Mouse (Mus musculus): ENCODE measurements around the gene Ifnab. TPM values are rescaled to one million over a fixed set of nuclear protein-coding genes. Genes with fewer than 3 reads are reported as not detected.

The Ifnab gene
- total and polyA plus RNA-seq, 2 experiments from 2014 or later = not detected

DNA sequence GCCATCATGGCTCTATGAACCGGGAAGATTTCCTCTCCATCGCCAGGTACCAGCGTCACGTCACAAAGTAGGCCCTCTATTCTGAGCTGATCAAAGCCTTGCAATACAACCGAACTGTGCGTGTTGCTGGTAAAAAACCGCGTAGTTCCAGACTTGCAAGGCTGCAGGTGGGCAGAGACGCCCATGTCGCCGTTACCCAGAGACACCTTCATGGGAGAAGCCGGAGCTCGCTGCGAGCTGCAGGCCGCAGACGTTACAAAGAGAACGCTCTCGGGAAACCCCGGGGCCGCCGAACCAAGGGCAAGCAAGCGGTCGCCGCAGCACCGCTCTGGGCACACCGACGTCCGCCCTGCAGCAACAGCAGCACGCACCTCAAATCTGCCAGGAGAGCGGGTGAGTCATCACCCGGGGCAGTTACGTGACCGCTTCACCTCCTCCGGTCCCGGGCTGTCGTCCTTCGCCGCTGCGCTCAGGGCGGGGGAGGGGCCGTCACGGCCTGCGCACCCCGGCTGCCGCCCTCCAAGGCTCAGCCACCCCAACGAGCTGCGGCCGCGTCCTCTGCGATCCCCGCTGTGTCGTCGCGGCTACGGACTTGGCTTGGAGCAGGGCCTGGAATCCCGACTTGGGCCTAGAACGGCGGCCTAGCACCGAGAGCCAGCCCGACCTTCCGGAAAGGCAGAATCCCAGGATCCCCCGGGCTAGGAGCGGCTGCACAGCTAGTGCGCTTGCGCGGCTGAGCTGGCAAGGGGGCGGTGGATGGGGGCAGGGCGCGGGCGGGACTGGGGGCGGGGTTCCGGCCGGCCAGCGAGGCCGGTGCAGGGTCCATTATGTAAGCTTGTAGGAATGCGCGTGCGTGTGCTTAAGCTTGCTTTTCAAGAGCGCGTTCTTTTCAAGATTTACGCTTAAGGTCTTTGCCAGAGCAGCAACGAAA lies 30.9 kb upstream of the Ifnab start, which contains the start of the genes Gm26566 and Klhl9:
TSS of gene Gm26566 (plus strand) at position 15 of the 931 bp plus-strand sequence.
TSS of gene Klhl9 (minus strand) at position 675 of the 931 bp plus-strand sequence.
- DNase-seq = peak; percentile 96
- H3K4me3 ChIP-seq (ENCODE audit: low read depth, low read length) = peak within 1 kb of the TSS; percentile 80
- H3K36me3 ChIP-seq (ENCODE audit: insufficient read depth) = no peaks in the 10 kb centered on the region
- H3K4me1 ChIP-seq (ENCODE audit: insufficient read depth) = peaks cover 24% of the 10 kb centered on the region
- peak; percentile 96 for ATAC-seq
- H3K27me3 ChIP-seq (ENCODE audit: insufficient read depth, low read length) = no peaks in the 10 kb centered on the region
- H3K27ac ChIP-seq (ENCODE audit: low read depth, low read length) = peak within 1 kb of the TSS; percentile 98
- H3K4me2 ChIP-seq (ENCODE audit: low read depth) = peak within 1 kb of the TSS; percentile 85
- no peaks in the 10 kb centered on the region for H3K9me3 ChIP-seq (ENCODE audit: low read length)
- under 1% methylated on average over 81 of the region's 82 CpGs for WGBS
- H3K9ac ChIP-seq = peak within 1 kb of the TSS; percentile 99
- TF ChIP-seq CTCF (IDR thresholded peaks at IDR 0.05; ENCODE audit: low read depth) = no peak

DNA sequence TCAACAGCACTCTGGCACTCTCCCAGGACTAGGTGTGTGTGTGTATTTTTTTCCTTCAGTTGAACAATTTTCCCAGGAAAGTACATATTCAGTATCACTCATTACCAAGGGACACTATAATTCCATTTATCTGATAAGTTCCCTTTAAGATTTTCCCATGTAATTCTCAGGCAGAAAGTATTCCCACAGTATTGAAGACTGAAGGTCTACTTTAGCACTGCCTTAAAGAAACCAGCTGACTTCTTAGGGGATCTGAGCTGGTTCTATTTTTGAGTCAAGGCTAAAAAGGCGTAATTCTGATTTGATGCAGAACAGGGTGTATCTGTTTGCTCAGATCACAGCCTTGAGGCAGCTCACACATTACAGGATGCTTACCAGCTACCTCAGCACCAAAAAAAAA lies 27.6 kb upstream of the Ifnab start:
- Histone ChIP-seq H3K4me2 (ENCODE audit: low read depth) (peak overlapping the region; percentile 46), H3K27ac (ENCODE audit: low read depth, low read length) (no peak overlapping the region), H3K27me3 (ENCODE audit: insufficient read depth, low read length) (no peaks in the 10 kb centered on the region), H3K9ac (peak overlapping the region; percentile 18; the same call in 1 of the 2 replicates), H3K36me3 (ENCODE audit: insufficient read depth) (peaks cover 8% of the 10 kb centered on the region; the same call in 1 of the 2 replicates), H3K4me1 (ENCODE audit: insufficient read depth) (peaks cover 24% of the 10 kb centered on the region), H3K4me3 (ENCODE audit: low read depth, low read length) (peak overlapping the region; percentile 27), H3K9me3 (ENCODE audit: low read length) (no peaks in the 10 kb centered on the region)
- no peak for ATAC-seq
- no peak for TF ChIP-seq CTCF (IDR thresholded peaks at IDR 0.05; ENCODE audit: low read depth)
- WGBS = 33% methylated on average over 1 of the region's 1 CpGs
- DNase-seq = no peak

DNA sequence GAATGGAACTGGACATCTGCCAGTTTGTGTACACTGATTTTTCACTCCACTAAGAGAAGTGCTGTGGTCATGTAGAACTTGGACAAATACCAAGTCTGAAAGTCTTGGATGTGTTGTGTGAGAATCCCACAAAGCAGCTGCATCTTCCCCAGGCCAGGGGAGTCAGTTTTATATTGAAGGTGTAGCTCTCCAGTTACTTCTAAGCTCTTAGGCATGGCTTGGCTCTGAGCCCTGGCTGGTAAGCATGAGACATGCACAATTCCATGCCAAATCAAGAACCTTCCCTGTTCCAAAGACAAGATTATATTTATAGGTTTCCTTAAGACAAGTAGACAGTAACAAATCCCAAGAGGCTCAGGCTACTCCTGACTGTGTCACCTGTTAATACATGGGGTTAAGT lies 23.9 kb upstream of the Ifnab start:
- peaks cover 11% of the 10 kb centered on the region for H3K4me1 ChIP-seq (ENCODE audit: insufficient read depth)
- no peak for DNase-seq

DNA sequence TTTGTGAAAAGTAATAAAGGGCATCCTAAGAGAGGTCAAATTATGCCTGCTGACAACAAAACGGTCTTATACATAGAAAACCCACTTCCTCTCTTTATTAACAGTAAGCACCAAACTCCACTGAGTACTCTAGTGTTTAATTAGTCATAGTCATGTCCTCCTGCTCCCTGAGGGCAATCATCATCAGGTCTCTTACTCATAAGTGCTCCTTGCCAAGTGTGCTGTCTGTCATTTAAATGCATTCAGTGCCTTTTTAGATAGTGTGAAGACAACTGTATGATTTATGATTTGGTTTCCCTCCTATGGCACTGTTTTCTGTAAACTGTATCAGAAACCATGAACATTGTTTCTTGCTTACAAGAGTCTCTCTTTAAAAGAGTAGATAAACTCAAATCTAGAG lies 23.1 kb upstream of the Ifnab start:
- no peak for TF ChIP-seq CTCF (IDR thresholded peaks at IDR 0.05; ENCODE audit: low read depth)
- DNase-seq (no peak), ATAC-seq (no peak)
- no peak overlapping the region for H3K4me2 ChIP-seq (ENCODE audit: low read depth)
- H3K27ac ChIP-seq (ENCODE audit: low read depth, low read length) = no peak overlapping the region
- no peak overlapping the region for H3K9ac ChIP-seq
- 83% methylated on average over 1 of the region's 1 CpGs for WGBS
- H3K4me3 ChIP-seq (ENCODE audit: low read depth, low read length) = no peak overlapping the region
- H3K27me3 ChIP-seq (ENCODE audit: insufficient read depth, low read length) = no peaks in the 10 kb centered on the region
- H3K36me3 ChIP-seq (ENCODE audit: insufficient read depth) = peaks cover 13% of the 10 kb centered on the region; the same call in 1 of the 2 replicates
- no peaks in the 10 kb centered on the region for H3K9me3 ChIP-seq (ENCODE audit: low read length)
- 0 out of 2 replicates have a peak, but pooled peaks cover 10% of the 10 kb centered on the region for H3K4me1 ChIP-seq (ENCODE audit: insufficient read depth)

More for the DNA sequence above, 23.9 kb upstream of the Ifnab start:
- Histone ChIP-seq H3K27me3 (ENCODE audit: insufficient read depth, low read length) (no peaks in the 10 kb centered on the region), H3K27ac (ENCODE audit: low read depth, low read length) (no peak overlapping the region), H3K9ac (no peak overlapping the region), H3K9me3 (ENCODE audit: low read length) (no peaks in the 10 kb centered on the region), H3K4me3 (ENCODE audit: low read depth, low read length) (no peak overlapping the region), H3K4me2 (ENCODE audit: low read depth) (no peak overlapping the region), H3K36me3 (ENCODE audit: insufficient read depth) (peaks cover 13% of the 10 kb centered on the region; the same call in 1 of the 2 replicates)
- TF ChIP-seq CTCF (IDR thresholded peaks at IDR 0.05; ENCODE audit: low read depth) = no peak
- ATAC-seq = no peak

DNA sequence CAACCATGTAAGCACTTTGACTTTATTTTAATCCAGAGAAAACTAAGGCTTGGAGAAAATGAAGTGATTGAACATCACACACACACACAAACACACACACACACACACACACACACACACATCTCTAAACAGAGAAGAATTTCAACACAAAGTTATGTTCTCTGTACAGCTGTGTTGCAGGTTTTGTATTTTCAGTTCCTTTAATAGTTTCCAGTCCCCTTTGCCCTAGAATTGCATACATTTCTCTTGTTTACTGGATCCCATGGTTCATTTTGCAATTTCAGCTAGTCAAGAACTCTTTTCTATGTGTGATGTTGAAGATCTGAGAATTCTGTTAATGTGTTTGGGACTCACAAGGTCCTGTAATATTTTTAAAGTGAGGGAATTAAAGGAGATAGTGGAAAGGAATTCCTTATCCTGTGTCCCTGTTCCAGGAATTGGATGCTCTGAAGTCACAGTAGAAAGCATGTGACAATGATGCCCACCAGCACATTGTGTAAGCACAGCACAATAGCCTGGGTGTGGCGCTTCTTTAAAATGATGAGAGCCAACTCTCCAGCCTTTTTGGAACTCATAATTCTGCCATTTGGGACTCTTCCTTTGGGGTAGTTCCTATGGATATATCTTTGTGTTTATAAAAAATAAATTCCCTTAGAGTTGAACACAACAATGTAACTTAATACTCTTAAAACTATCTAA lies 16.1 kb upstream of the Ifnab start:
- DNase-seq (no peak), ATAC-seq (no peak)
- H3K4me3 ChIP-seq (ENCODE audit: low read depth, low read length) = no peak overlapping the region
- H3K9ac ChIP-seq = no peak overlapping the region
- no peak overlapping the region for H3K4me2 ChIP-seq (ENCODE audit: low read depth)
- TF ChIP-seq CTCF (IDR thresholded peaks at IDR 0.05; ENCODE audit: low read depth) = no peak
- H3K27ac ChIP-seq (ENCODE audit: low read depth, low read length) = no peak overlapping the region
- H3K36me3 ChIP-seq (ENCODE audit: insufficient read depth) = 0 out of 2 replicates have a peak, but pooled peaks cover 3% of the 10 kb centered on the region
- WGBS = 88% methylated on average over 1 of the region's 1 CpGs
- no peaks in the 10 kb centered on the region for H3K4me1 ChIP-seq (ENCODE audit: insufficient read depth)
- H3K9me3 ChIP-seq (ENCODE audit: low read length) = no peaks in the 10 kb centered on the region
- H3K27me3 ChIP-seq (ENCODE audit: insufficient read depth, low read length) = no peaks in the 10 kb centered on the region

DNA sequence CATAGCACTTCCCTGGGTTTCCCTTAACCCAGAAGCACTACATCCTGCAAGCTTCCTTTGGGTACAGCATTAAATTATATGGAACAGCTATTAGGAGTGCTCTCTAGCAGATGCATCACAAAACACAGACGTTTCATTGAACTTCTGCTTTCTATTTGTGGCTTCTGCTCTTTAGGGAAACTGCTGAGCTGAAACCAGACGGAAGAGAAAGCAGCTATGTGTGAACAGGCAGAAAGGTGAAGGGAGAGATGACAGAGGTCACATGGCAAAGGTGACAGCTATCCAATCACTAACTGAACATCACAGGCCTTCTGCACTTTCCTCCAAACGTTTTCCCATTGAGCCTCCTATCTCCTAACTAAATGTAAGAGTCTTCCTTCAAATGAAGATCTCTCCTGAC lies 14.8 kb upstream of the Ifnab start:
- no peaks in the 10 kb centered on the region for H3K9me3 ChIP-seq (ENCODE audit: low read length)
- H3K4me3 ChIP-seq (ENCODE audit: low read depth, low read length) = no peak overlapping the region
- ATAC-seq = no peak
- DNase-seq = no peak
- no peak overlapping the region for H3K9ac ChIP-seq
- WGBS = 49% methylated on average over 3 of the region's 3 CpGs
- H3K4me2 ChIP-seq (ENCODE audit: low read depth) = no peak overlapping the region
- H3K27ac ChIP-seq (ENCODE audit: low read depth, low read length) = no peak overlapping the region
- no peaks in the 10 kb centered on the region for H3K4me1 ChIP-seq (ENCODE audit: insufficient read depth)
- H3K27me3 ChIP-seq (ENCODE audit: insufficient read depth, low read length) = no peaks in the 10 kb centered on the region
- H3K36me3 ChIP-seq (ENCODE audit: insufficient read depth) = 0 out of 2 replicates have a peak, but pooled peaks cover 3% of the 10 kb centered on the region
- no peak for TF ChIP-seq CTCF (IDR thresholded peaks at IDR 0.05; ENCODE audit: low read depth)
